Mouse (Mus musculus): ENCODE measurements around the gene Ryk.

Gene Ryk

DNA sequence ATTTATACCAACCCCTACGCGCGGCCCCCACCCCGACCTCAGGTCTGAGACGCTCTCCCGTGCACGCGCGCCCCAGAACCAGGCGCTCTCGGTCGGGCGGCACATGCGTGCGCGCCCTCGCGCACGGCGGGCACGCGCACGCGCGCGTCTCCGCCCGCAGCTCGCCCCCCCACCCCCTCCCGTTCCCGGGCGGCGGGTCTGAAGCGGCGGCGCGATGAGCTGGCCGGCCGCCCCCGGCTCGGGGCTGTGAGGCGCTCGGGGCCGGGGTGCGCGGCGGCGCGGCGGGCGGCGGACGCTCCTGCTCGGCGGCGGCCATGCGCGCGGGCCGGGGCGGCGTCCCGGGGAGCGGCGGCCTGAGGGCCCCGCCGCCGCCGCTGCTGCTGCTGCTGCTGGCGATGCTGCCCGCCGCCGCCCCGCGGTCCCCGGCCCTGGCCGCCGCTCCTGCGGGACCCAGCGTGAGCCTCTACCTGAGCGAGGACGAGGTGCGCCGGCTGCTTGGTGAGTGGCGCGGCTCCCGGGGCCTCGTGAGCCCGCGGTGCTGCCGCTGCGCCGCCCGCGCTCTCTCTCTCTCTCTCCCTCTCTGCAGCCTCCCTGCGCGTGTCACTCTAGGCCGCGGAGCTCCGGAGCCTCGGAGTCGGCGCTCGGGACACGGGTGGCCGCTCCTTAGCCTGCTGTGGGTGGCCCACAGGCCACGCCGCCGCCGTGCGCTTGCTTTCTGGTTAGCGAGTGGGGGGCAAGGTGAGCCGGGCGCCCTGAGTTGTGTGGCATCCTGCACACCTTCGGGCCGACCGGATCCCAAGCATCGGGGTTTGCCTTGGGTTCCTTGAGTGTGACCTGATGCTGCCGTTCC lies at the start of gene Ryk:
TSS of gene Ryk (plus strand) at position 176 of the 850 bp plus-strand sequence.
- peak; percentile 73 for DNase-seq (ENCODE audit: low read depth, low spot score)

DNA sequence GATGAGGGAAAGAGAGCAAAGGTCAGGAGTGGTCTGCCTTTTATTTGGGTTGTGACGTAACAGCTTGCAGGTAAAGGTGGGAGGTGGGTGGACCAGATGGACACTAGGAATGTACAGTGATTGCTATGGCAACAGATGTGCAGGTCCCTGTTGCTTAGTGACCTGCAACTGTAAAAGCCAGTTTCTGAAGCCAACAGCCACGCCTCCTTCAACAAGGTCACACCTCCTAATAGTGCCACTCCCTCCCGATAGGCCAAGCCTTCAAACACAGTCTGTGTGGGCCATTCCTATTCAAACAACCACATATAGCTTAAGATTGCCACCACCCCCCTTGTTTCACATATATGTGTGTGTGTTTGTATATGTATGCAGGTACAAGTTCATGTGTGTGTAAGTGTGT lies 45.2 kb upstream of the Ryk start:
- no peak for DNase-seq (ENCODE audit: low read depth, low spot score)

DNA sequence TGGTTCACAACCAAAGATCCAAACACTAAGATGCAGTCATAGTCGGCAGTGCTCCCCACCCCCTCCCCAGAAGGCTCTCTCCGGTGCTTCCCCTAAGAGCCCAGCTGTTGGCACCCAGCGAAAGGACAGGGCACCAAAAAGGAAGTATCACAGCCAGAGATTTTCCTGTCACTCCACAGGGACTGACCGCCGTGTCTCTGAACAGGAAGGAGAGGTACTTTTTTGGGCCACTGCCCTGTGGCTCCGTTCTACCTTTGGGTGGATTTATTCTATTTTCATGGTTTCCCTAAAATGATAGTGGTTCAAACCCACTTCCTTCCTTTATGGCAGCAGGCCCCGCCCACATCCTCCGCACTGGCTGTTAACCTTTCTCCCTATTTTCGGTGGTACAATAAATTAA lies 42.9 kb upstream of the Ryk start:
- peak; percentile 64 for DNase-seq (ENCODE audit: low read depth, low spot score)

DNA sequence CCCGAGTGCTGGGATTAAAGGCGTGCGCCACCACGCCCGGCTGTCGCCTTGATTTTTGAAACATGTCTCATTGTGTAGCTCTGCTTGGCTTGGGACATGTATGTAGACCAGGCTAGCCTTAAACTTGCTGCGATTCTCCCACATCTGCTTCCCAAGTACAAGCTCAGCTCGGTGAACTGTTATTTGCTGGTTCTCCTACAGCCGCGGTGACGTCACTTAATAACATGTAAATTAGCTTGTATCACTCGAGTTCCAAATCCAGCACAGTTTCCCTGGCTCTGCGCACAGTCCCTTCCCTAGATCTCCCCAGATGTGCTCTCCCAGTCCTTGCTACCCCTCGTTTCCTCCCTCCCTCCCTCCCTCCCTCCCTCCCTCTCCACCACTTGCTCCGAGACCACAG lies 41.9 kb upstream of the Ryk start:
- no peak for DNase-seq (ENCODE audit: low read depth, low spot score)

DNA sequence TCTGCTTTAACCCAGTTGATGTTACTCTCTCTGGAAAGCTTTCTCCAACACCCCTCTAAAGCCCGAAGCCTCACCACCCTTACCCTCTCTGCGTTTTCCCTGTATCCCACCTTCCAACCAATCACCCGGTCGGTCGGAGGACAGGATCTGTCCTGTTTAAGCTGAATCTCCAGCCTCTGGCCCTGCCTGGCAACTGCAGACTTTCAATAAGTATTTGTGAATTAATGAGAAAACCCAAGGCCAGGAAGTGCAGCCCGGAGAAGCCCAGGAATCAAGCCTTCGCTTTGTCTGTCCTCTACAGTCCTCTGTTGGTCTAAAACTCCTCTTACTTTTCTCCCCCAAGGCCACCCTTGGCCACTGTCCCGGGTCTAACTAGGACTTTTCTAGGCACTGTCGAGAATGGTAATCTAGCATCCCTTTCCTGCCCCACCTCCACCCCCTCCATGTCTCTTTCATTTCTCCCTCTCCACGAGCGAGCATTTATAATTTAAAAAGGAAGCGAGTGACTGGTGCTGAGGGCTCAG lies 41.4 kb upstream of the Ryk start:
- DNase-seq (ENCODE audit: low read depth, low spot score): no peak

DNA sequence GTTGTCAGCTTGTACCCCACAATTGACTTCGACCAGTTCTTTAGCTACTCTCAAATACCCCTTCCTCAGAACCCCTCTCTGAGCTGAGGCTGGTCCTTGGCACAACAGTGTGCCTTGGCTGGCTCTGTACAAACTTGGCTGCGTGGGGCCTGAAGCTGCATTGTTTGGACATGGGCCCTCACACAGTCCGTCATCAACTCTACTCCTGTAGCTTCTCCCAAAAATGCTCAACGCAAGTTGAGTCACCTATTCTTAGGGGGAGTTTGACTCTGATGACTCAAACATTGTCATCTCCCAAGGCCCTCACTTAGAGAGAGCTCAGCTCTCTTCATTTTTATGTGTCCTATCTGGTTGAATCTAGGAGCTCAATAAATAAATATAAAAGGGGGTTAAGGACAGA lies 36.3 kb upstream of the Ryk start:
- DNase-seq (ENCODE audit: low read depth, low spot score): no peak

DNA sequence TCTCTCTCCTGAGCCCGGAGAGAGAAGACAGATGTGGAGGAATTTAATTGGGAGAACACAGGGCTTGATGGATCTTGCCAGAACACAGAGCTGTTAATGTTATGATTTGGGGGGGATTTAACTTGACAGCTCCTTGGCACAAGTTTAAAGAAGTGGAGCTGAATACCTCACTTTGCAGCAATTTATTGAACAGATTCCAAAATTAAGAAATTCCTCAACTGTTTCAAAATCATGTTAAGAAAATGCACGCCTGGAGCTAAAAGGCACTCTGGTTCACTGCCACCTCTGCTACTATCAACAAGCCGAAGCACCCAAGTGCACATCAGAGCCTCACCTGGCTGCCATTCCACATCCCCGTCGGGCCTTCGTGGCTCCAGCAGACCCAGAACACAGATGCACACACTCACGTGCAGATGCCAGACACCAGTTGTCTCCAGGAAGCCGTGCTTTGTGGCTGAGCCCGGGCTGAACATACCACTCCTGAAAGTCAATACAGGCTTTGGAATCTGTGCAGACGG lies 28.6 kb upstream of the Ryk start:
- no peak for DNase-seq (ENCODE audit: low read depth, low spot score)

DNA sequence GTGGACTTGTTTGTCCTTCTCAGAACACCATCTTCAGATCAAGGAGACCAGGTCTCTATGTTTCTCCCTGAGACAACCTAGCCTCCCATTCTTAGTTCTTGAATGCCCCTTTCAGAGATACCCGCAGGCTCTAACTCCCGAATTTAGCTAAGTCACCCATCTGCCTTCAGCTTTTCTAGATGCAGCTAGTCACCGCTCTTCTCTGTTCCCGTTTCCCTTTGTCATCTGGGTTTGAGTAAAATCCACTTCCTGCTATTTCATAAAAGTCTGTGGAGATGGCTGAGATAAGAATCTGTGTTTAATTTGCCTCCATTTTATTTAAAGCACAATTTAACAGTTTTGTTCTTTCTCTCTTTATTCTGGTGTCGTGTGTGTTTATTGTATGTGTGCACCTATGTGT lies 23.5 kb upstream of the Ryk start:
- no peak for DNase-seq (ENCODE audit: low read depth, low spot score)

DNA sequence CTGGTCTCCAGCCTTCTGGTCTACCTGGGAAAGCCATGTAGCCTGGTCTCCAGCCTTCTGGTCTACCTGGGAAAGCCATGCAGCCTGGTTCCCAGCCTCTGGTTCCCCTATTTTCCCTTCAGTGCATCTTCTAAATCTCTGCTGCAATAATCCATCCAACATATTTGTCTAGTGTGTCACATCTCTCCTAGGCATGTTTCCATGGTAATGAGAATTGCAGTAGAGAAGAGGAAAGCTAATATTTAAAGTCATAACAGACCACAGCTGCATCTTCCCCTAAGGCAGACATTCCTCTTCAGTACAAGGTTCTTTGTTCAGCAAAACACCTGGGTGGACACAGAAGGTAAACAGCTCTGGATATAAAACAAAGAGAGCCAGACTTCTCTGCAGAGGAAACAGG lies 16.5 kb upstream of the Ryk start:
- no peak for DNase-seq (ENCODE audit: low read depth, low spot score)

DNA sequence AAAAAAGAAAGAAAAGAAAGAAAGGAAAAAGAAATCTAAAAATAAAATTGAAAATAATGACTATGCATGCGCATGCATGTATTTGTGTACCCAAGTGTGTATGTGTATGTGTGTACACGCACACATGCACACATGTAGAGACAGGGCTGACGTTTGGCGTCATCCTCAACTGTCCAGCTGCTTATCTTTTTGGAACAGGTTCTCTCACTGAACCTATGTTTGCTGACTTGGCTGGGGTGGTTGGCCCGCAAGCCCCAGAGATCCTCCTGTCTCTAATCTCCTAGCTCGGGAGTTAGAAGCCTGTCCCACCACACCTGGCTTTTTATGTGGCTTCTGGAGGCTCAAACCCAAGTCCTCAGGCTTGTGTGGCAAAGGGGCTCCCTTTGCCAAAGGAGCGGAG lies 6.1 kb upstream of the Ryk start:
- no peak for DNase-seq (ENCODE audit: low read depth, low spot score)

DNA sequence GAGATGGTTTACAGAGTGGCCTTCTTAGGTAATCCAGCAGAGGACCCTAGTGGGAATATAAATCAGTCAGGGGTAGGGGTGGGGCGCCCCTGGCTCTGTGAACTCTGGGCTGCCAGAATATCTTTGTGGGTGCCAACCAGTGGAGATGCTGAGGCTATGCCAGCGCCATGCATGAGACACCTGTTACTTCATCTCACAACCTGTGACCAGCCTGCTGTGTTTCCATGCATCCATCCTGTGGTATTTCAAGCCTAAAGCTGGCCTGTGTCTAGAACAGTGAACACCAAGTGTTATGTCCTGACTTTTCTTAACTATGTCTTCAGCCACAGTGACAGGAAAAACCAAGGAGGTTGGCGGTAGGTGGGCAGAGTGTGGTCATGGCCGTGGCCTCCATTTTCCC lies 3.2 kb upstream of the Ryk start:
- no peak for DNase-seq (ENCODE audit: low read depth, low spot score)

DNA sequence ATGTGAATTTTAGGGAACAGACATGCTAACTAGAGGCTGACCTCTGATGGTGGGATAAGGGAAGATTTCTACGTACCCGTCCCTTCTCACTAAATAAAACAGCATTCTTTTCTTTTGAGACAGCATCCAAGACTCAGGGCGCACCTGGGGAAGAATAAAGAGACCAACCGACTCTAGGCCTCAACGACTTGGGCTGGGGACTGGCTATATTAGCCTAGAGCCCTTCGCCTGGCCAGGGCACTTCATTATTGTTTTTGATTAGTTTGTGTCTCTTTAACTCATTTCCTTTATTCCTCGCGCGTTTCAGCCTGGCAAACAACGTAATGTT lies 339 bp upstream of the Ryk start:
- no peak for DNase-seq (ENCODE audit: low read depth, low spot score)

DNA sequence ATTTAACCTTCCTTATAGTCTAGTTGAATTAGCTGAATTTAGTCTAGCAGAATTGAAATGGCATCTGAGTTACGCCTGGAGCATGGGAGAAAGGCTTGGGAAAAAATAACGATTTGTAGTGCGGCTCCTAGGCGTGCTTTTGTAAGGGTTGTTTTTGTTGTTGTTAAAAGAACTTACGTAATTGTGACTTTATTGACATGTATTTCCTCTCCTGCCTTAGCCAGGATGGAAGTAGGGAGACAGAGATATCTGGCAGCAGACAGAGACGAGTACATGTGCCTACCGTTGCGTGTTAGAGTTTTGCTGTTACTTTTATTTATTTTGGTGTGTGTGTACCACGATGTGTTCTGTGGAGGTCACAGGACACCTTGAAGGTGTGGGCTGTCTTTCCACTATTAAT lies 1.6 kb downstream of the Ryk start:
- no peak for DNase-seq (ENCODE audit: low read depth, low spot score)

DNA sequence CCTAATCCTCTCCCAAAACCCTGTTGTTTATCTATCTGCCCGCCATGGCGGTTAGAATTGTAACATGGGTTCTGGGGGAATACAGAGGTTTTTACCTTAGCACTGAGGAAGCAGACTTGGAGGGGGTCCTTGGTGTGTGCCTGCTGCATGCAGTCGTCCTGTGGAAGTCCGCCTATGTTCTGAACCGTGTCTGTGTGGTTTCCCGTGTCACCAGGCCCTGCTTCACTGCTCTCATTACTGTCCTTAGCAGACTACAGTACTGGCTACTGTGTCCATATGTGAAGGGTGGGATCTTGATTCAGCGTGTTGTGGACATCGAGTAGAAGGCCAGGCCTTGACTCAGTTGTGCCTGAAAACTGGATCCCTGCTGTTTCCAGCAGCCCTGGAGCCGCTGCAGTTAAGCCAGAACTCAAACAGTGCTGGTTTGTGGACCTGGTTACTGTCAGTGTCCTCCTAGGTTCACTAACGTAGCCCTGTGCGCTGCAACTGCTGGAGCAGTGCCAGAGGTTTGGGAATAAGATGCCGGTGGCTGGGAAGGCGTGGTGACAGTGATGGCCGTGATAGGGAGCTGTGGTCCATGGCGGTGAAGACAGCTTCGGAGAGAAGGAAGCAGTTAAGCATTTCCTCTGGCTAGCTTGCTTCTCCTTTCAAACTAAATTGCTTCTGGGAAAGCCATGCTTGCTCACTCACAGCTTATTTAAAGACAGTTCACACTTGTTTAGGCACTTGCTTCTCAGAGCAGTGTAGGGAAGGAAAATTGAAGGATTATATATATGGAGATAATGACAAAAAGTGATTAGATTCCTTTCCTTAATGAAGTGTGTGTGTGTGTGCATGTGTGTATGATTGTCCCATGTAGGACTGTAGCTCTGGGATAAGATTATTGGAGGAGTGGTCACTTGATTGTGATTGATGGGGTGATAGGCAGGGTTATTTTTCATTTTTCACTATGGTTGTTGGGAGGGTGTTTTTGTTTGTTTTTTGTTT lies 6.4 kb downstream of the Ryk start:
- no peak for DNase-seq (ENCODE audit: low read depth, low spot score)

DNA sequence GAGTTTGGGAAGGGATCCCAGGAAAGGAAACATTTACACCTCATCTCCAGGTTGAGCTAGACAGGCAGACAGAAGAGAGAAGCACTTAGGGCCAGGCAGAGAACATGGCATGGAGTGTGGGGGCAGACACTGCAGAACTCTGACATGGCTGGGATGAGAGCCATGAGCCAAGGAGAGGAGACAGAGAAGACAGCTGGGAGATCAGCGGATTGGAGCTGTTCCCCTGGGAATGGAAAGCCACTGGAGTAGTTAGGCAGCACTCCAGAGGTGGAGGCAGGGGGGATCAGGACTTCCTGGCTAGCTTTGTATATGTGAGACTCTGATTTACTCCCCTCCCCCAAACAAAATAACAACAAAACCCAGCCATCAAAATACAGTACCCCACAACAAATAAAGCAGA lies 7.1 kb downstream of the Ryk start:
- DNase-seq (ENCODE audit: low read depth, low spot score): no peak

DNA sequence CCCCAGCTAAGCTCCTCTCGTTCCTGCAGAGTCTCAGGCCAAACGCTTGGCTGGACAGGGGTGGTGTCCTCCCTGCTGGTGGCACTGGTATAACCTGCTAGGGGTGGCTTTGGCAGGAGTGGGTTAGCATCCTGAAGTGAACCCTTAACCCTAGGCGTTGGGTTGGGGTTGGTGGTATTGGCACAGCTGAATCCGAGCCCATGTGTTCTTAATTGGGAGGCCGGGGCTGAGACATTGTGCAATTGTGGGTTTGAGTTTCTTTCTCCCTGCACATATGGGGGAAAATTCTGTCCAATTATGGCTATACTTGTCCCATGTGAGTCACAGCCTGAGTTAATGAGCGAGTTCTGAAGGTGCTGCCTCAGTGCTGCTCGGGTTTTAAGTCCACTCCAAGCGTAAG lies 7.8 kb downstream of the Ryk start:
- no peak for DNase-seq (ENCODE audit: low read depth, low spot score)

DNA sequence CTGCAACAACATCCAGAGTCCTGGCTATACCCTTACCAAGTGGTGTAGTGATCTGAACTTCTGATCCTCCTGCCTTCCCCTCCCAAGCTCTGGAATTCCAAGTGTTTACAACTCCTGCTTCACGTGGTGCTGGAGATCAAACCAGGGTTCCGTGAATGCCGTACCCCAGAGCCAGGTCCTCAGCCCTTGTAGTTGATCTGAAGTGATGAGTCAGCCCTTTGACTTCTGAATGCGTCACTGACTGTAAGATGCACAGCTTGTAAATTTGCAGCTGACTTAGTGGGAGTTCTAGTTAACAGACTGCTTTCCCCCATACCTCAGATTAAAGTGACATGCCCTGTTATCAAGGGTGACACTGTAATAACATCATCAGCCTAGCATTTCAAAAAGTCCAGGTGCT lies 8.9 kb downstream of the Ryk start:
- DNase-seq (ENCODE audit: low read depth, low spot score): no peak

DNA sequence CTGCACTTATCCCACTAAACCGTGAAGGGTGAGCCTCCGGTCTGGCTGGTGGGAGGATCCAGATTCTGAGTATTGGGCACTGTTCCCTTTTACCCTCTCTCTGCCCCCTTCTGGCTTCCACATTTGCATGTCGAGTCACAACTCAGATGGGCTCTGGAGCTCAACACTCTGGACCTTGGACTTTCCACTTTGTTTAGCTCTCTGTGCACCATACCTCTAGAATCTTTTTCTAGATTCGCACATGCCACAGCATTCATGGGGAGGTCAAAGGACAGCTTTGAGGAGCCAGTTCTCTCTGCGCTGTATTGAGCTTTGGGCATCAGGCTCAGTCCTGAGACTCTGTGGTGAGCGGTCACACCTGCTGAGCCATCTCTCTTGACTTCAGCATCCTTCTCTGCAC lies 11.1 kb downstream of the Ryk start:
- DNase-seq (ENCODE audit: low read depth, low spot score): no peak

DNA sequence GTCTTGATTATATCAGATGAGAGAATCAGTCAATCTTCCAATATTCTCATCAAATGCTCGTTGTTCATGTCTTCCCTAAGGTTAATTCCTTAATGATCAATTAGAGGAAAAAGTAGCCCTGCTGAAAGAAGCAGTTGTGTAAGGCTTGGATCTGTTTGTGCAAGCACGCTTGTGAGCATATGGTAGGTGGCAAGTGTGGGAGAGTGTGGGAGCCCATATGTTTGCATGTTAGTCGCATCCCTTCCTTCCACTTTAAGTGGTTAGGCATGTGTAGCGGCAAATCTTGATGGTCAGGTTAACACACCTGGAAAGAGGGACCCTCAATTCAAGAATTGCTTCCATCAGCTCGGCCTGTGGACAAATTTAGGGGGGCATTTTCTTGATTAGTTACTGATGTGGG lies 11.6 kb downstream of the Ryk start:
- no peak for DNase-seq (ENCODE audit: low read depth, low spot score)

DNA sequence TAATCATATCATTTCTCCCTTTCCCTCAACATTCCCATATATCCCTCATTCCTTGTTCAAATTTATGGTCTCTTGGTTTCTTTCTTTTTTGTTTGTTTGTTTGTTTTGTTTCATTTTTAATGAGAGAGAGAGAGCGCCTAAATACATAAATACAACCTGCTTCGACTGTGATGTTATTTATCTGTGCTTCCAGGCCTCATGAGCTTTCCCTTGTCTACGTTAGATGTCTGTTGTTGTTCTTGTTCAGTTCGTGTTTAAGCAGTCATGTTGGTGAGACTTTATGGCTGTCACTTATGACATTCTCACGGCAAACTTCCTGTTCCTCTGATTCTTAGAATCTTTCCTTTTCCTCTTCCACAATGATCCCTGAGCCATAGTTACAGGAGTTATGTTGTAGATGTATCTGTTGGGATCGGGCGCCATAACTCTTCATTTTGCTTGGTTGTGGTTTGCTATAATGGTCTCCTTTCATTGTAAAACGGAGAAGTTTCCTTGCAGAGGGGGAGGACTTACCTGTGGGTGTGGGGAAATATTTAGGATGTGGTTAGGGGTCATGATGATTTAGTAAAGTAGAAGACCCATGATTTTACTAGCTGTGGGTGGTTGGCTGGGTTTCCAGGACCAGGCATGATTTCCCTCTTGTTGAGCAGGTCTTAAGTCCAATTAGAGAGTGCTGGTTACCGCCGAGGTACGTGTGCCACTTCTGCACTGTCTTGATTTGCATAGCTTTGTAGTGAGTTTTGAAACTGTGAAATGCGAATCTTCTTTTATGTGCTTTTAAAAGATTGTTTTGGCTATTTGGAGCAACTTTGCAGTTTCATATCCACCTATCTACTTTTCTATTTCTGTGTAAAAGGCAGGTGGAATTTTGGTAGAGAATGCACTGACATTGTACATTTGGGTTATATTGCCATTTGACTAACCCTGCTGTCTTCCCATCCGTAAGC lies 17.6 kb downstream of the Ryk start:
- DNase-seq (ENCODE audit: low read depth, low spot score): peak; percentile 13

DNA sequence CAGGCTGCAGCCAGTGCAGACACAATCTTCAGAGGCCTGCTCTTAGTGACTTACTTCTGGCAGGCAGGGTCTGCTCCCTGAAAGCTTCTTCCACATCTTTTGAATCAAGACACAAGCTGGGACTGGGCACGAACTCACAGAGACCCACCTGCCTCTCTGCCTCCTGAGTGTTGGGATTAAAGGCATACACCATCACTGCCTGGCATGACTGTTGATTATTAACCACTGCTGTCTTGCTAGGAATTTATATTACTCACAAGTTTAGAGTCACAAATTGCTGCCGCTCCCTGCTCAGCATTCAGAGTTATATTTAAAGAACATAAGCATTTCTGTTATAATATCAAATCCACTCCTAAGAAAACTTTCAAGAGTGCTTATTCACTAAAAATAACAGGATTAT lies 23.1 kb downstream of the Ryk start:
- DNase-seq (ENCODE audit: low read depth, low spot score): no peak
